Mouse (Mus musculus): ENCODE data around the gene Rps19. TPM values are rescaled to one million over a fixed set of nuclear protein-coding genes. Genes with fewer than 3 reads are reported as not detected.

The Rps19 gene
- total and polyA plus RNA-seq, 3 experiments = 949 to 2,998 (median 1,262) TPM

- Histone ChIP-seq H3K27me3 (ENCODE audit: insufficient read depth, low read length) (no peaks in the 10 kb centered on the region), H3K4me3 (ENCODE audit: low read depth, low read length) (no peak overlapping the region), H3K36me3 (replicated peaks) (peaks cover 84% of the 10 kb centered on the region), H3K4me1 (ENCODE audit: insufficient read depth, low read depth, low read length) (peaks cover 3% of the 10 kb centered on the region; the same call in 1 of the 2 replicates), H3K9me3 (replicated peaks) (peaks cover 11% of the 10 kb centered on the region)
- TF ChIP-seq CTCF (IDR thresholded peaks at IDR 0.05; ENCODE audit: low read depth, low read length) (no peak), GATA1 (IDR thresholded peaks at IDR 0.05; ENCODE audit: borderline replicate concordance, low read length) (no peak), GATA2 (IDR thresholded peaks at IDR 0.05; ENCODE audit: borderline replicate concordance, low read depth, low read length) (no peak), POLR2AphosphoS5 (IDR thresholded peaks at IDR 0.05; ENCODE audit: insufficient replicate concordance, low read depth, low read length) (no peak), TAL1 (conservative IDR thresholded peaks at IDR 0.05; ENCODE audit: low read depth, low read length) (no peak)
- DNase-seq (ENCODE audit: low spot score) (no peak), ATAC-seq (ENCODE audit: extremely low read depth, insufficient number of reproducible peaks, low FRiP score, poor library complexity, severe bottlenecking) (no peak)
Measured at GRCm38 (mm10) chr7:24919728-24920127, 35.6 kb downstream of the Rps19 start.

DNA sequence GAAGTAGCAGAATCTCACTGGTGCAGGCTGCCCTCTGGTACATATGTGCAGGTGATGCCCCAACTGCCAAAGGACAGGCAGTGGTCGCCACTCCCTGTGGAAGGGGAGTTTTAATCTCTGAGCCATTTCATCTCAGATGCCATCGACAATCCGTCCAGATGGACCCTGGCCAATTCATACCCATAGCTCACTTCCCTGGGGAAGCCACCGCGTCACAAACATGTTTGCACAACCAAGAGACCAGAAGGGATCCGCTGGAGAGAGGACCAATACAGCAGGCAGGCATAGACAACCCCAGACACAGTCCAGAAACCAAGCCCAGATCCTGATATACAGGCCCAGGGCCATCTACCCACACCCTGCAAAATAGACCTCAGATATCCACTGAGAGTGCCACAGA lies 46.3 kb downstream of the Rps19 start:
- peaks cover 27% of the 10 kb centered on the region for H3K36me3 ChIP-seq (replicated peaks)
- H3K27me3 ChIP-seq (ENCODE audit: insufficient read depth, low read length) = peaks cover 18% of the 10 kb centered on the region; the same call in 1 of the 2 replicates
- H3K4me3 ChIP-seq (ENCODE audit: low read depth, low read length) = no peak overlapping the region
- TF ChIP-seq GATA1 (IDR thresholded peaks at IDR 0.05; ENCODE audit: borderline replicate concordance, low read length) (no peak), CTCF (IDR thresholded peaks at IDR 0.05; ENCODE audit: low read depth, low read length) (no peak), GATA2 (IDR thresholded peaks at IDR 0.05; ENCODE audit: borderline replicate concordance, low read depth, low read length) (no peak), TAL1 (conservative IDR thresholded peaks at IDR 0.05; ENCODE audit: low read depth, low read length) (no peak), POLR2AphosphoS5 (IDR thresholded peaks at IDR 0.05; ENCODE audit: insufficient replicate concordance, low read depth, low read length) (no peak)
- no peak for ATAC-seq (ENCODE audit: extremely low read depth, insufficient number of reproducible peaks, low FRiP score, poor library complexity, severe bottlenecking)
- H3K9me3 ChIP-seq (replicated peaks) = no peaks in the 10 kb centered on the region
- H3K4me1 ChIP-seq (ENCODE audit: insufficient read depth, low read depth, low read length) = peaks cover 12% of the 10 kb centered on the region; the same call in 1 of the 2 replicates
- DNase-seq (ENCODE audit: low spot score) = no peak

DNA sequence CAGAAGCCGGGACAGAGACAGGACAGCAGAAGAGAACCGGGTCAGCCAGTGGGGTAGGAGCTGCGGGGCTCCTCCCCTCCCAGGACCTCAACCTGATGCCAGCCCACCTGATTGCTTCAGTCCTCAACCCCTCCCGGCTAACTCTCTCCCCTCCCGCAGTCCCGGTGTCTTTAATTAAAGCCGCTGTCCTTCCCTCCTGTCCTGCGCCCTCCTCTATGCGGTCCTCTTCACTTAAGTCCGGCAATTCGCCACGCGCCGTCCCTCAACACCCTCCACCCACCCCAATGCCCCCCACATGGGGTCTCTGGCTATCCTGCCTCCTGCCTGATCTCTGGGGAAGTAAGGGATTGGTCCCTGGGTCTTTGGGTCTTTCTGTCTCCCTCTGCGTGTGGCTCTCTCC lies 47.5 kb downstream of the Rps19 start:
- Histone ChIP-seq H3K4me1 (ENCODE audit: insufficient read depth, low read depth, low read length) (peaks cover 5% of the 10 kb centered on the region), H3K36me3 (replicated peaks) (peaks cover 15% of the 10 kb centered on the region), H3K4me3 (ENCODE audit: low read depth, low read length) (no peak overlapping the region), H3K9me3 (replicated peaks) (no peaks in the 10 kb centered on the region), H3K27me3 (ENCODE audit: insufficient read depth, low read length) (peaks cover 23% of the 10 kb centered on the region)
- DNase-seq (ENCODE audit: low spot score) (no peak), ATAC-seq (ENCODE audit: extremely low read depth, insufficient number of reproducible peaks, low FRiP score, poor library complexity, severe bottlenecking) (no peak)
- TF ChIP-seq GATA2 (IDR thresholded peaks at IDR 0.05; ENCODE audit: borderline replicate concordance, low read depth, low read length) (no peak), GATA1 (IDR thresholded peaks at IDR 0.05; ENCODE audit: borderline replicate concordance, low read length) (no peak), POLR2AphosphoS5 (IDR thresholded peaks at IDR 0.05; ENCODE audit: insufficient replicate concordance, low read depth, low read length) (no peak), CTCF (IDR thresholded peaks at IDR 0.05; ENCODE audit: low read depth, low read length) (no peak), TAL1 (conservative IDR thresholded peaks at IDR 0.05; ENCODE audit: low read depth, low read length) (no peak)

Other genes starting within 250 kb of the Rps19 start
- not detected in 2 replicates for gene Lypd3, start 247.8 kb upstream of the Rps19 start, total RNA-seq (2014; fragmentation: Nextera tagmentation)
- 0.23 TPM in 1 of 2 replicates, not detected in the other for gene Lypd3, start 247.8 kb upstream of the Rps19 start, total RNA-seq (2017)
- gene Lypd3, start 247.8 kb upstream of the Rps19 start, polyA plus RNA-seq (2012) = not detected in 2 replicates
- not detected in 2 replicates for gene Tex101, start 207.7 kb upstream of the Rps19 start, total RNA-seq (2014; fragmentation: Nextera tagmentation)
- 0.16 TPM in 1 of 2 replicates, not detected in the other for gene Tex101, start 207.7 kb upstream of the Rps19 start, total RNA-seq (2017)
- gene Tex101, start 207.7 kb upstream of the Rps19 start, polyA plus RNA-seq (2012) = not detected in 2 replicates
- not detected in 2 replicates for gene BC049730, start 175.1 kb upstream of the Rps19 start, total RNA-seq (2014; fragmentation: Nextera tagmentation)
- not detected in 2 replicates for gene BC049730, start 175.1 kb upstream of the Rps19 start, total RNA-seq (2017)
- not detected in 2 replicates for gene BC049730, start 175.1 kb upstream of the Rps19 start, polyA plus RNA-seq (2012)
- gene Gm4763, start 157.5 kb upstream of the Rps19 start, total RNA-seq (2014; fragmentation: Nextera tagmentation) = not detected in 2 replicates
- gene Gm4763, start 157.5 kb upstream of the Rps19 start, total RNA-seq (2017) = not detected in 2 replicates
- gene Gm4763, start 157.5 kb upstream of the Rps19 start, polyA plus RNA-seq (2012) = not detected in 2 replicates
- gene Cd177, start 124.1 kb upstream of the Rps19 start, total RNA-seq (2014; fragmentation: Nextera tagmentation) = not detected in 2 replicates
- not detected in 2 replicates for gene Cd177, start 124.1 kb upstream of the Rps19 start, total RNA-seq (2017)
- gene Cd177, start 124.1 kb upstream of the Rps19 start, polyA plus RNA-seq (2012) = 0.03 TPM in 1 of 2 replicates, not detected in the other
- not detected in 2 replicates for gene Ceacam10, start 107.2 kb upstream of the Rps19 start, total RNA-seq (2014; fragmentation: Nextera tagmentation)
- 0.17 and 0.27 TPM in 2 replicates for gene Ceacam10, start 107.2 kb upstream of the Rps19 start, total RNA-seq (2017)
- gene Ceacam10, start 107.2 kb upstream of the Rps19 start, polyA plus RNA-seq (2012) = not detected in 2 replicates
- not detected in 2 replicates for gene Gm9844, start 22.2 kb upstream of the Rps19 start, total RNA-seq (2014; fragmentation: Nextera tagmentation)
- not detected in 2 replicates for gene Gm9844, start 22.2 kb upstream of the Rps19 start, total RNA-seq (2017)
- 1.3 and 1.7 TPM in 2 replicates for gene Gm9844, start 22.2 kb upstream of the Rps19 start, polyA plus RNA-seq (2012)
- not detected in 2 replicates for gene Lypd4, start 14.4 kb upstream of the Rps19 start, total RNA-seq (2014; fragmentation: Nextera tagmentation)
- 0.11 and 0.17 TPM in 2 replicates for gene Lypd4, start 14.4 kb upstream of the Rps19 start, total RNA-seq (2017)
- not detected in 2 replicates for gene Lypd4, start 14.4 kb upstream of the Rps19 start, polyA plus RNA-seq (2012)
- gene Dmrtc2, start 14.3 kb upstream of the Rps19 start, total RNA-seq (2014; fragmentation: Nextera tagmentation) = not detected in 2 replicates
- gene Dmrtc2, start 14.3 kb upstream of the Rps19 start, total RNA-seq (2017) = not detected in 2 replicates
- gene Dmrtc2, start 14.3 kb upstream of the Rps19 start, polyA plus RNA-seq (2012) = not detected in 2 replicates
- not detected in 2 replicates for gene Cd79a, start 13.0 kb downstream of the Rps19 start, total RNA-seq (2014; fragmentation: Nextera tagmentation)
- 0.11 TPM in 1 of 2 replicates, not detected in the other for gene Cd79a, start 13.0 kb downstream of the Rps19 start, total RNA-seq (2017)
- gene Cd79a, start 13.0 kb downstream of the Rps19 start, polyA plus RNA-seq (2012) = 0.04 TPM in 1 of 2 replicates, not detected in the other
- gene Arhgef1, start 18.5 kb downstream of the Rps19 start, total RNA-seq (2014; fragmentation: Nextera tagmentation) = 97.4 and 107 TPM in 2 replicates
- gene Arhgef1, start 18.5 kb downstream of the Rps19 start, total RNA-seq (2017) = 38.3 and 48.2 TPM in 2 replicates
- 365 and 371 TPM in 2 replicates for gene Arhgef1, start 18.5 kb downstream of the Rps19 start, polyA plus RNA-seq (2012)
- not detected in 2 replicates for gene Gm4881, start 60.1 kb downstream of the Rps19 start, total RNA-seq (2014; fragmentation: Nextera tagmentation)
- not detected in 2 replicates for gene Gm4881, start 60.1 kb downstream of the Rps19 start, total RNA-seq (2017)
- not detected in 2 replicates for gene Gm4881, start 60.1 kb downstream of the Rps19 start, polyA plus RNA-seq (2012)
- 11.7 and 17.3 TPM in 2 replicates for gene Rabac1, start 88.4 kb downstream of the Rps19 start, total RNA-seq (2014; fragmentation: Nextera tagmentation)
- 36.3 and 49.3 TPM in 2 replicates for gene Rabac1, start 88.4 kb downstream of the Rps19 start, total RNA-seq (2017)
- 79.9 and 99.9 TPM in 2 replicates for gene Rabac1, start 88.4 kb downstream of the Rps19 start, polyA plus RNA-seq (2012)
- gene Atp1a3, start 121.6 kb downstream of the Rps19 start, total RNA-seq (2014; fragmentation: Nextera tagmentation) = not detected in 2 replicates
- 0.06 and 0.11 TPM in 2 replicates for gene Atp1a3, start 121.6 kb downstream of the Rps19 start, total RNA-seq (2017)
- gene Atp1a3, start 121.6 kb downstream of the Rps19 start, polyA plus RNA-seq (2012) = 0.04 TPM in 1 of 2 replicates, not detected in the other
- gene Grik5, start 188.0 kb downstream of the Rps19 start, total RNA-seq (2014; fragmentation: Nextera tagmentation) = 168 and 198 TPM in 2 replicates
- gene Grik5, start 188.0 kb downstream of the Rps19 start, total RNA-seq (2017) = 75.9 and 91.3 TPM in 2 replicates
- gene Grik5, start 188.0 kb downstream of the Rps19 start, polyA plus RNA-seq (2012) = 85.8 and 94.6 TPM in 2 replicates
- gene Zfp574, start 188.2 kb downstream of the Rps19 start, total RNA-seq (2014; fragmentation: Nextera tagmentation) = 31.5 and 31.7 TPM in 2 replicates
- gene Zfp574, start 188.2 kb downstream of the Rps19 start, total RNA-seq (2017) = 14.8 and 15.4 TPM in 2 replicates
- gene Zfp574, start 188.2 kb downstream of the Rps19 start, polyA plus RNA-seq (2012) = 66.3 and 69.0 TPM in 2 replicates

Data from G1E (cell line).